Mouse (Mus musculus) midbrain, embryonic 14.5 days (tissue): ENCODE data around the gene Fras1. TPM values are rescaled to one million over a fixed set of nuclear protein-coding genes. Genes with fewer than 3 reads are reported as not detected.

Experiments
- ATAC-seq: fragments of 200-750 bp; cut with Nextera tagmentation; 2 replicates; pipeline ENCODE4 v1.8.0; 2017; ENCODE audit warnings: moderate number of reproducible peaks, moderate library complexity; ENCODE audit not compliant: low FRiP score, low TSS enrichment
- DNase-seq: peaks from one replicate; pipeline ENCODE4 v3.0.0-alpha.2; 2015
- H3K27ac ChIP-seq: fragments of 300-500 bp; sonication (generic); replicated peaks from 2 replicates; pipeline ENCODE4 v1.5.1; 2014; ENCODE audit warnings: mild to moderate bottlenecking, low read depth, low read length, moderate library complexity
- H3K27me3 ChIP-seq: fragments of 300-500 bp; sonication (generic); 2 replicates; pipeline ENCODE4 v1.6.1; 2014; ENCODE audit warnings: low read length, control low read depth, mixed read lengths; ENCODE audit not compliant: control insufficient read depth, insufficient read depth
- H3K36me3 ChIP-seq: fragments of 300-500 bp; sonication (generic); 2 replicates; pipeline ENCODE4 v1.6.1; 2014; ENCODE audit warnings: low read length, control low read depth; ENCODE audit not compliant: control insufficient read depth, insufficient read depth
- H3K4me1 ChIP-seq: fragments of 300-500 bp; sonication (generic); 2 replicates; pipeline ENCODE4 v1.6.1; 2014; ENCODE audit warnings: mild to moderate bottlenecking, antibody characterized with exemption, low read length, control low read depth; ENCODE audit not compliant: control insufficient read depth, insufficient read depth
- H3K4me2 ChIP-seq: fragments of 300-500 bp; sonication (generic); 2 replicates; pipeline ENCODE4 v1.6.1; 2014; ENCODE audit warnings: mild to moderate bottlenecking, low read length, moderate library complexity
- H3K4me3 ChIP-seq: fragments of 300-500 bp; sonication (generic); replicated peaks from 2 replicates; pipeline ENCODE4 v1.5.1; 2014; ENCODE audit warnings: low read depth, low read length
- H3K9ac ChIP-seq: fragments of 300-500 bp; sonication (generic); replicated peaks from 2 replicates; pipeline ENCODE4 v1.6.1; 2014; ENCODE audit warnings: mild to moderate bottlenecking, low read length, moderate library complexity
- H3K9me3 ChIP-seq: fragments of 300-500 bp; sonication (generic); 2 replicates; pipeline ENCODE4 v1.6.1; 2016; ENCODE audit warnings: low read length, control low read depth, mixed read lengths; ENCODE audit not compliant: control insufficient read depth
- WGBS: fragments of 180-500 bp; shearing (Covaris S2); extraction: QIAGEN DNeasy Blood & Tissue Kit; methylation state at CpG from one replicate; pipeline ENCODE4 v1.1.7; 2014; 5-methylcytosine and 5-hydroxymethylcytosine counted together
- polyA plus RNA-seq: library from polyadenylated mRNA; unstranded; fragments of >200 nt; fragmentation: Nextera tagmentation; extraction: Ambion mirVana; gene quantifications from 2 replicates; pipeline ENCODE4 v1.2.1, GENCODE M21; 2014

The Fras1 gene
- polyA plus RNA-seq, 1 experiment from 2014 or later: 7.8 TPM

- no peak for ATAC-seq
- Histone ChIP-seq H3K4me1 (no peaks in the 10 kb centered on the region), H3K9me3 (no peaks in the 10 kb centered on the region), H3K9ac (no peak overlapping the region), H3K4me3 (no peak overlapping the region), H3K36me3 (no peaks in the 10 kb centered on the region), H3K27ac (no peak overlapping the region), H3K27me3 (no peaks in the 10 kb centered on the region), H3K4me2 (no peak overlapping the region)
- WGBS: 89% methylated on average over 4 of the region's 4 CpGs
- no peak for DNase-seq
Measured at GRCm38 (mm10) chr5:96544112-96544511, 170.4 kb downstream of the Fras1 start.

- DNase-seq (no peak), ATAC-seq (no peak)
- H3K36me3 ChIP-seq: no peaks in the 10 kb centered on the region
- H3K27me3 ChIP-seq: no peaks in the 10 kb centered on the region
- H3K4me2 ChIP-seq: no peak overlapping the region
- WGBS: 90% methylated on average over 5 of the region's 5 CpGs
- H3K9ac ChIP-seq: no peak overlapping the region
- H3K27ac ChIP-seq: no peak overlapping the region
- no peaks in the 10 kb centered on the region for H3K4me1 ChIP-seq
- no peaks in the 10 kb centered on the region for H3K9me3 ChIP-seq
- no peak overlapping the region for H3K4me3 ChIP-seq
Measured at GRCm38 (mm10) chr5:96545994-96546393, 172.2 kb downstream of the Fras1 start.

GRCm38 (mm10) chr5:96554940-96555679 is 181.4 kb downstream of the Fras1 start:
- Histone ChIP-seq H3K27me3 (no peaks in the 10 kb centered on the region), H3K4me1 (peaks cover 12% of the 10 kb centered on the region; the same call in 1 of the 2 replicates), H3K9ac (no peak overlapping the region), H3K9me3 (no peaks in the 10 kb centered on the region), H3K4me3 (no peak overlapping the region), H3K27ac (no peak overlapping the region), H3K36me3 (no peaks in the 10 kb centered on the region), H3K4me2 (no peak overlapping the region)
- WGBS: 75% methylated on average over 12 of the region's 12 CpGs
- ATAC-seq: 0 out of 2 replicates have a peak, but pooled peaks have one; percentile 17
- no peak for DNase-seq

GRCm38 (mm10) chr5:96558049-96558804 is 184.5 kb downstream of the Fras1 start:
- ATAC-seq (no peak), DNase-seq (peak; percentile 24)
- Histone ChIP-seq H3K4me1 (peaks cover 12% of the 10 kb centered on the region; the same call in 1 of the 2 replicates), H3K36me3 (no peaks in the 10 kb centered on the region), H3K27me3 (no peaks in the 10 kb centered on the region), H3K9ac (no peak overlapping the region), H3K4me2 (no peak overlapping the region), H3K27ac (0 out of 2 replicates have a peak overlapping the region, but pooled peaks have one; percentile 20), H3K9me3 (no peaks in the 10 kb centered on the region), H3K4me3 (no peak overlapping the region)
- WGBS: 21% methylated on average over 8 of the region's 8 CpGs

GRCm38 (mm10) chr5:96574586-96574985 is 200.8 kb downstream of the Fras1 start:
- 72% methylated on average over 4 of the region's 4 CpGs for WGBS
- no peak for ATAC-seq

GRCm38 (mm10) chr5:96578705-96579104 is 204.9 kb downstream of the Fras1 start:
- H3K4me2 ChIP-seq: no peak overlapping the region
- H3K4me1 ChIP-seq: no peaks in the 10 kb centered on the region
- H3K36me3 ChIP-seq: no peaks in the 10 kb centered on the region
- no peak overlapping the region for H3K27ac ChIP-seq
- 76% methylated on average over 3 of the region's 3 CpGs for WGBS
- H3K9ac ChIP-seq: no peak overlapping the region
- no peaks in the 10 kb centered on the region for H3K27me3 ChIP-seq
- DNase-seq (no peak), ATAC-seq (no peak)
- H3K9me3 ChIP-seq: no peaks in the 10 kb centered on the region
- H3K4me3 ChIP-seq: no peak overlapping the region

More at GRCm38 (mm10) chr5:96574586-96574985, 200.8 kb downstream of the Fras1 start:
- Histone ChIP-seq H3K36me3 (no peaks in the 10 kb centered on the region), H3K4me1 (no peaks in the 10 kb centered on the region), H3K4me3 (no peak overlapping the region), H3K9ac (no peak overlapping the region), H3K27ac (no peak overlapping the region), H3K27me3 (no peaks in the 10 kb centered on the region), H3K9me3 (no peaks in the 10 kb centered on the region), H3K4me2 (no peak overlapping the region)
- no peak for DNase-seq

- H3K4me2 ChIP-seq: no peak overlapping the region
- peak; percentile 59 for DNase-seq
- WGBS: 62% methylated on average over 5 of the region's 5 CpGs
- H3K36me3 ChIP-seq: no peaks in the 10 kb centered on the region
- no peak for ATAC-seq
- no peak overlapping the region for H3K27ac ChIP-seq
- no peak overlapping the region for H3K4me3 ChIP-seq
- no peak overlapping the region for H3K9ac ChIP-seq
- H3K4me1 ChIP-seq: no peaks in the 10 kb centered on the region
- no peaks in the 10 kb centered on the region for H3K9me3 ChIP-seq
- H3K27me3 ChIP-seq: no peaks in the 10 kb centered on the region
Measured at GRCm38 (mm10) chr5:96579938-96580337, 206.2 kb downstream of the Fras1 start.

GRCm38 (mm10) chr5:96584730-96585129 is 211.0 kb downstream of the Fras1 start:
- 83% methylated on average over 5 of the region's 5 CpGs for WGBS
- H3K4me1 ChIP-seq: no peaks in the 10 kb centered on the region
- no peaks in the 10 kb centered on the region for H3K36me3 ChIP-seq
- H3K4me3 ChIP-seq: no peak overlapping the region
- no peaks in the 10 kb centered on the region for H3K27me3 ChIP-seq
- H3K4me2 ChIP-seq: no peak overlapping the region
- no peak for DNase-seq
- ATAC-seq: no peak
- no peak overlapping the region for H3K27ac ChIP-seq
- H3K9ac ChIP-seq: no peak overlapping the region
- no peaks in the 10 kb centered on the region for H3K9me3 ChIP-seq
